Mouse (Mus musculus): ENCODE results near the gene Rpl5. TPM values are rescaled to one million over a fixed set of nuclear protein-coding genes. Genes with fewer than 3 reads are reported as not detected.

Gene Rpl5
- total RNA-seq, 2 experiments from 2014 or later, result 28.2 to 32.2 TPM

- no peak for DNase-seq
These were observed 40.9 kb downstream of the Rpl5 start for GRCm38 (mm10) chr5:107941222-107941621.

GRCm38 (mm10) chr5:107942941-107943340 lies 42.6 kb downstream of the Rpl5 start:
- no peak for DNase-seq

GRCm38 (mm10) chr5:107943526-107943925 lies 43.2 kb downstream of the Rpl5 start:
- no peak for DNase-seq

GRCm38 (mm10) chr5:107946475-107946874 lies 46.2 kb downstream of the Rpl5 start:
- no peak for DNase-seq

- DNase-seq, result peak; percentile 71 to 75
These were observed 47.2 kb downstream of the Rpl5 start for GRCm38 (mm10) chr5:107947548-107947947.

GRCm38 (mm10) chr5:107948899-107949298 lies 48.6 kb downstream of the Rpl5 start:
- no peak for DNase-seq

GRCm38 (mm10) chr5:107949607-107950006 lies 49.3 kb downstream of the Rpl5 start:
- peak in 1 of 2 experiments; percentile 37 for DNase-seq

GRCm38 (mm10) chr5:107950643-107951042 lies 50.3 kb downstream of the Rpl5 start:
- DNase-seq, result peak in 1 of 2 experiments; percentile 34

Other genes with a start within 250 kb of the Rpl5 start
- under 1 TPM; 0.30 to 0.31 TPM for gene Gfi1, start 174.5 kb upstream of the Rpl5 start, total RNA-seq (2021)
- gene Ube2d2b, start 70.4 kb upstream of the Rpl5 start, total RNA-seq (2021), result not detected
- gene Evi5, start 25.4 kb upstream of the Rpl5 start, total RNA-seq (2021), result 10 to 100 TPM; 18.4 to 18.9 TPM
- gene Fam69a, start 86.6 kb downstream of the Rpl5 start, total RNA-seq (2021), result 10 to 100 TPM; 11.7 to 12.5 TPM
- gene Mtf2, start 165.2 kb downstream of the Rpl5 start, total RNA-seq (2021), result 1 to 10 TPM; 7.8 to 8.6 TPM
- gene Tmed5, start 232.1 kb downstream of the Rpl5 start, total RNA-seq (2021), result 10 to 100 TPM; 32.0 to 35.7 TPM
- gene Ccdc18, start 232.4 kb downstream of the Rpl5 start, total RNA-seq (2021), result under 1 TPM; 0.20 to 0.59 TPM

Measured in heart, adult 18-20 months (tissue).